ENCODE assay signal across 19 mouse cellular contexts in genomic region chr16:35834653-35835052, GRCm38 (mm10). TPM values are rescaled to one million over a fixed set of nuclear protein-coding genes. Genes with fewer than 3 reads are reported as not detected.
DNase-seq lines count a peak whose midpoint lies in the region; ATAC-seq lines count a peak whose summit lies in the region.
"Had no signal": no experiment of that assay in that cellular context is flagged by ENCODE, and none has a peak within 500 bp of the region (broad histone marks: within the 10 kb centered on the region; RNA-seq: fewer than 3 reads in every experiment).

No protein-coding gene starts in this region.

- ATAC-seq in heart, embryonic 12.5 days (ENCODE audit: insufficient number of reproducible peaks, low FRiP score), result no peak
- ATAC-seq in midbrain, embryonic 11.5 days (ENCODE audit: low FRiP score), result no peak
- ATAC-seq: activated CD4-positive, CD25-positive, alpha-beta regulatory T cell, adult 4 months; CD4-positive, CD25-positive, alpha-beta regulatory T cell, adult 4 months; Patski had no signal

- H3K4me3 ChIP-seq in heart, embryonic 12.5 days, result no peak overlapping the region
- H3K4me3 ChIP-seq in midbrain, embryonic 11.5 days (ENCODE audit: low read depth, low read length), result no peak overlapping the region
- H3K4me3 ChIP-seq in midbrain, embryonic 10.5 days, result no peak overlapping the region

- no peak overlapping the region for H3K27ac ChIP-seq in heart, embryonic 12.5 days (ENCODE audit: poor library complexity, severe bottlenecking)
- no peak overlapping the region for H3K27ac ChIP-seq in midbrain, embryonic 11.5 days (ENCODE audit: low read depth, low read length)
- no peak overlapping the region for H3K27ac ChIP-seq in midbrain, embryonic 10.5 days (replicated peaks)

- no peaks in the 10 kb centered on the region for H3K27me3 ChIP-seq in heart, embryonic 12.5 days (replicated peaks)
- no peaks in the 10 kb centered on the region for H3K27me3 ChIP-seq in midbrain, embryonic 11.5 days (ENCODE audit: control insufficient read depth, insufficient read depth, low read length)
- no peaks in the 10 kb centered on the region for H3K27me3 ChIP-seq in midbrain, embryonic 10.5 days (ENCODE audit: low read depth, poor library complexity, severe bottlenecking)
- H3K27me3 ChIP-seq: CH12.LX, Patski had no signal

- no peak overlapping the region for H3K4me2 ChIP-seq in heart, embryonic 12.5 days
- H3K4me2 ChIP-seq in midbrain, embryonic 11.5 days, result no peak overlapping the region

- H3K9ac ChIP-seq in heart, embryonic 12.5 days, result no peak overlapping the region
- no peak overlapping the region for H3K9ac ChIP-seq in midbrain, embryonic 11.5 days (ENCODE audit: low read length)

- H3K4me1 ChIP-seq in heart, embryonic 12.5 days (replicated peaks), result no peaks in the 10 kb centered on the region
- H3K4me1 ChIP-seq in midbrain, embryonic 11.5 days (ENCODE audit: control insufficient read depth, insufficient read depth, low read length), result no peaks in the 10 kb centered on the region
- no peaks in the 10 kb centered on the region for H3K4me1 ChIP-seq in midbrain, embryonic 10.5 days

- DNase-seq in heart, adult 11 months, result peak; percentile 72
- DNase-seq in midbrain, embryonic 11.5 days (ENCODE audit: low spot score, missing footprints), result peak; percentile 86
- DNase-seq in midbrain, embryonic 10.5 days (ENCODE audit: low spot score), result no peak
- DNase-seq: adrenal gland, adult 2 months; adrenal gland, adult 8-10 months; adrenal gland, postnatal 10 days; adrenal gland, postnatal 14 days; adrenal gland, postnatal 25 days; adrenal gland, postnatal 36 days; B cell, adult 2 months; cerebellum, adult 11 months; cerebellum, adult 11-12 months; cerebellum, adult 18-20 months had no signal

- no peaks in the 10 kb centered on the region for H3K9me3 ChIP-seq in heart, embryonic 12.5 days (replicated peaks)
- H3K9me3 ChIP-seq in midbrain, embryonic 11.5 days (ENCODE audit: control insufficient read depth, low read length), result no peaks in the 10 kb centered on the region; the same call in 1 of the 2 replicates
- no peaks in the 10 kb centered on the region; the same call in 1 of the 2 replicates for H3K9me3 ChIP-seq in midbrain, embryonic 10.5 days (replicated peaks)
- H3K9me3 ChIP-seq: G1E had no signal

- WGBS in heart, embryonic 12.5 days, result 82% methylated on average over 8 of the region's 8 CpGs
- 90% methylated on average over 8 of the region's 8 CpGs for WGBS in midbrain, embryonic 11.5 days
- WGBS in midbrain, embryonic 10.5 days, result 91% methylated on average over 8 of the region's 8 CpGs

- H3K36me3 ChIP-seq in heart, embryonic 12.5 days, result no peaks in the 10 kb centered on the region
- no peaks in the 10 kb centered on the region for H3K36me3 ChIP-seq in midbrain, embryonic 11.5 days (ENCODE audit: control insufficient read depth, insufficient read depth, low read length)
- H3K36me3 ChIP-seq in midbrain, embryonic 10.5 days, result no peaks in the 10 kb centered on the region

RNA-seq across cellular contexts. Expression of gene Parp14, which starts 36.7 kb away (rescaled TPM):
- polyA plus RNA-seq in heart, embryonic 12.5 days (2016; fragmentation: Nextera tagmentation; extraction: Ambion mirVana), result 0.60 and 0.72 TPM in 2 replicates
- polyA plus RNA-seq in midbrain, embryonic 11.5 days (2014; fragmentation: Nextera tagmentation; extraction: Ambion mirVana), result 0.33 and 0.37 TPM in 2 replicates
- 0.16 and 0.32 TPM in 2 replicates for polyA plus RNA-seq in midbrain, embryonic 10.5 days (2016; fragmentation: Nextera tagmentation; extraction: Ambion mirVana)
